Mouse (Mus musculus): Measurements from ENCODE around the gene Plekhg1.

DNA sequence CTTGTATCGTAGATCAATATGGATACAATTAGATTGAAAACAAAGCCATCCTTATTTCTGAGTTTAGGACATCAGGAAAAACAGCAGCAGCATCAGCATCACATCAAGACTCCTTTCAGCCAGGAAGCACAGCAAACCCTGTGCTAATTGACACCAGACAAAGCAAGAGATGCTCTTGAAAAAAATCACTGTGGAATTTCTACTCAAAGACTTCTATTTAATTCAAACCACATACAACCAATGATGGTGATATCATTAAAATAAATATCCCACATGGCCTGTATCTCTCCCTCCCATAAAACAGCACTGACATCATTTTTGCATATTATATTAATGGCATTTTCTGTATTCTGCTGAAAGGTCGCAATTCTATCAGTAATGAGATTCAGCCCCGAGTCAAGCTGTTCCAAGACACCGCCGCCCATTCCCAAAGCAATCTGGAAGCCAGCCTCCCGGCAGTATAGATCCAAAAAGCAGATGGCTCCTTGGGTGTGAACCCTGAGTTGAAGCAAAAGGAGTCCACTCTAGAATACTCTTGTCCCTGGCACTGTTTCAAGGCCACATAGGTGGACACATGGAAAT, 46.4 kb upstream of the Plekhg1 start:
- no peak for TF ChIP-seq CTCF (IDR thresholded peaks at IDR 0.05; ENCODE audit: borderline replicate concordance, control insufficient read depth, extremely low read depth, insufficient read depth, low read length, poor library complexity)
- TF ChIP-seq POLR2A (IDR thresholded peaks at IDR 0.05; ENCODE audit: control insufficient read depth, extremely low read depth, insufficient read depth, low read length, poor library complexity) = no peak

All from thymus, adult 2 months (tissue).